ENCODE assay signal across 8 mouse cellular contexts in the genomic region with DNA sequence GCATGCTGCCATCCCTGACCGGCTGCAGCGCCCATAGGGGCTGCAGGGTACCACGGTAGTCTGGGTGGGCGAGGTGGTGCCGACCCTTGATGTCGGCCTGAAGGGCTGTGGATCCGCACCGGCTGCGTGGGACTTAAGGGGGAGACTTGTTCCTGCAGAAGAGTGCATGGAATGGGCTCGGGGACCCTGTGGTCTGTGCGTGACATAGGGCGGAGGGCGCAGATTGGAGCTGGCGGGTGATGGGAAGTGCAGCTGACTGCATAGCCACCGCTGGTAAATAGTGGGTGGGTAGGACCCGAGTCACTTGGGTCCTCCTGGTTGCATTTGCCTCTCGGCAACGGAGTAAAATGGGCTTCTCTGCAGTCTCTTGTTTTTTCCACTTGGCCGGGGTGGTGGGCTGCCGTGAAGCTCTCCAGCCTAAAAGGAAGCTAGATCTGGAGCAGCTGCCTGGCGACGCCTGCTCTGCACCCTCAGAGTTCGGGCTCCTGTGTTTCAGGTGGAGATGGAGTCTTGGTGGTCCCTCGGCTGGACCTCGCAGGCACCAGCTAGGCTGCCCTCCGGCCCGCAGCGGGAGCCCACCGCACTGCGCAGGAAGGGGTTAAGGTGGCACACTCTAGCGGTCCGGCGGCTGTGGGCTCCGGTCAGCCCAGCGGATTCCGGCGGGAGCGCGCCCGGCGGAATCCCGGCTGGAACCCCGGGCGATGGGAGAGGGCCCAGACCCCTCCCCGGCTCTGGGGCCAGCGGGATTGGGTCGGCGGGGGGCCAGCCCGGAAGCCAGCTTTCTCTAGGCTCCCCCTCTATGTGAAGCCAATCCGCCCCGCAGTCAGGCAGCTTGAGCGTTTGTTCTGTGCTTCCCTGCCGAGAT. TPM values are rescaled to one million over a fixed set of nuclear protein-coding genes. Genes with fewer than 3 reads are reported as not detected.
DNase-seq lines count a peak whose midpoint lies in the region; ATAC-seq and TF ChIP-seq lines count a peak whose summit lies in the region.

No protein-coding gene starts in this region.

- H3K4me2 ChIP-seq in forebrain, embryonic 11.5 days (ENCODE audit: low read depth, low read length, severe bottlenecking), result peak overlapping the region; percentile 99
- H3K4me2 ChIP-seq in midbrain, embryonic 12.5 days (replicated peaks), result peak overlapping the region; percentile 94

- no peak for TF ChIP-seq CTCF in bone marrow macrophage, adult 2 months (IDR thresholded peaks at IDR 0.05; ENCODE audit: low read depth, low read length)

- DNase-seq in adrenal gland, adult 2 months, result peak; percentile 8
- no peak for DNase-seq in adrenal gland, adult 8-10 months
- peak; percentile 73 for DNase-seq in forebrain, embryonic 11.5 days (ENCODE audit: low spot score)
- DNase-seq in heart, postnatal 10 days, result peak; percentile 21 to 24
- DNase-seq in left cerebral cortex, postnatal 10 days (ENCODE audit: extremely low spot score in 1 of 2, low spot score in 2 of 2), result peak; percentile 70 to 86
- DNase-seq in thymus, postnatal 25 days, result peak; percentile 39

- no peak for TF ChIP-seq POLR2A in bone marrow macrophage, adult 2 months (IDR thresholded peaks at IDR 0.05; ENCODE audit: borderline replicate concordance, low read depth, low read length)

- WGBS in forebrain, embryonic 11.5 days, result under 1% methylated on average over 51 of the region's 53 CpGs
- WGBS in midbrain, embryonic 12.5 days, result under 1% methylated on average over 53 of the region's 53 CpGs

- no peaks in the 10 kb centered on the region for H3K36me3 ChIP-seq in forebrain, embryonic 11.5 days (ENCODE audit: control insufficient read depth, insufficient read depth, low read length)
- no peaks in the 10 kb centered on the region for H3K36me3 ChIP-seq in midbrain, embryonic 12.5 days

- H3K9me3 ChIP-seq in forebrain, embryonic 11.5 days (ENCODE audit: control insufficient read depth, low read length), result no peaks in the 10 kb centered on the region
- H3K9me3 ChIP-seq in midbrain, embryonic 12.5 days, result no peaks in the 10 kb centered on the region

- peaks cover 30% of the 10 kb centered on the region for H3K27me3 ChIP-seq in forebrain, embryonic 11.5 days (ENCODE audit: control insufficient read depth, insufficient read depth, low read length)
- peaks cover 58% of the 10 kb centered on the region for H3K27me3 ChIP-seq in midbrain, embryonic 12.5 days

- intact Hi-C loops in heart, postnatal 10 days (cut with DNase I), result no loop called here
- intact Hi-C loops in left cerebral cortex, postnatal 10 days (cut with DNase I), result loop anchor here (5.0 kb wide), 1 partner anchor 60 kb away; no protein-coding TSS in a partner anchor

- peak; percentile 80 for ATAC-seq in forebrain, embryonic 11.5 days (replicated peaks; ENCODE audit: low FRiP score)
- peak; percentile 81 for ATAC-seq in midbrain, embryonic 12.5 days (ENCODE audit: low FRiP score, low read depth)

- peaks cover 13% of the 10 kb centered on the region for H3K4me1 ChIP-seq in bone marrow macrophage, adult 2 months (ENCODE audit: control insufficient read depth, insufficient read depth, low read length)
- peaks cover 2% of the 10 kb centered on the region; the same call in 1 of the 2 replicates for H3K4me1 ChIP-seq in forebrain, embryonic 11.5 days (replicated peaks; ENCODE audit: control insufficient read depth, insufficient read depth, low read length)
- H3K4me1 ChIP-seq in midbrain, embryonic 12.5 days, result peaks cover 12% of the 10 kb centered on the region

- peak overlapping the region; percentile 55 for H3K9ac ChIP-seq in forebrain, embryonic 11.5 days (ENCODE audit: low read length)
- H3K9ac ChIP-seq in midbrain, embryonic 12.5 days (replicated peaks), result peak overlapping the region; percentile 58

- H3K27ac ChIP-seq in bone marrow macrophage, adult 2 months (ENCODE audit: insufficient read depth, low read depth, low read length), result no peak overlapping the region
- no peak overlapping the region for H3K27ac ChIP-seq in forebrain, embryonic 11.5 days (ENCODE audit: low read depth, low read length)
- peak overlapping the region; percentile 60 for H3K27ac ChIP-seq in midbrain, embryonic 12.5 days (replicated peaks)

- H3K4me3 ChIP-seq in bone marrow macrophage, adult 2 months (ENCODE audit: insufficient read depth, low read length), result peak overlapping the region; percentile 7; the same call in 1 of the 2 replicates
- peak overlapping the region; percentile 58 for H3K4me3 ChIP-seq in forebrain, embryonic 11.5 days (ENCODE audit: low read depth, low read length)
- peak overlapping the region; percentile 56 for H3K4me3 ChIP-seq in midbrain, embryonic 12.5 days

RNA-seq across cellular contexts. Expression of gene Kcna2, which starts 1.1 kb away (rescaled TPM):
- 1 to 10 TPM in 1 of 2 experiments, under 1 TPM in 1; 0.46 to 1.5 TPM for total RNA-seq in adrenal gland, adult 2 months (2021)
- polyA plus RNA-seq in adrenal gland, adult 2 months (2012; rRNA removed), result 0.16 and 0.45 TPM in 2 replicates
- 1 to 10 TPM in 2 of 4 experiments, under 1 TPM in 2; 0.61 to 2.3 (median 1.1) TPM for total RNA-seq in adrenal gland, adult 8-10 months (2022)
- not detected in 2 replicates for polyA plus RNA-seq in bone marrow macrophage, adult 2 months (2012; ENCODE audit: insufficient read depth, insufficient read length, missing spikeins)
- 0.05 and 0.20 TPM in 2 replicates for polyA plus RNA-seq in forebrain, embryonic 11.5 days (2014; fragmentation: Nextera tagmentation; extraction: Ambion mirVana)
- total RNA-seq in heart, postnatal 10 days (2021), result under 1 TPM; 0.65 to 0.67 TPM
- 10 to 100 TPM; 54.9 to 58.4 TPM for total RNA-seq in left cerebral cortex, postnatal 10 days (2021)
- 0.46 and 0.67 TPM in 2 replicates for polyA plus RNA-seq in midbrain, embryonic 12.5 days (2016; fragmentation: Nextera tagmentation; extraction: Ambion mirVana)

Comparison
In these comparisons a context has a peak if more than half of its experiments do, and no peak if none do; other contexts are left out.
1. H3K4me3 ChIP-seq: peak in every context shown above with its lines; median percentile 58 in forebrain, embryonic 11.5 days; 56 in midbrain, embryonic 12.5 days; 7 in bone marrow macrophage, adult 2 months.
2. RNA of gene Kcna2, which starts 1.1 kb away (total RNA-seq): 54.9 to 58.4 TPM in left cerebral cortex, postnatal 10 days; 0.46 to 1.5 TPM in adrenal gland, adult 2 months, 0.61 to 2.3 TPM in adrenal gland, adult 8-10 months and 0.65 to 0.67 TPM in heart, postnatal 10 days; every median in the first group is over 10 times any median in the second.